ENCODE assay signal across 16 mouse cellular contexts in the genomic region with DNA sequence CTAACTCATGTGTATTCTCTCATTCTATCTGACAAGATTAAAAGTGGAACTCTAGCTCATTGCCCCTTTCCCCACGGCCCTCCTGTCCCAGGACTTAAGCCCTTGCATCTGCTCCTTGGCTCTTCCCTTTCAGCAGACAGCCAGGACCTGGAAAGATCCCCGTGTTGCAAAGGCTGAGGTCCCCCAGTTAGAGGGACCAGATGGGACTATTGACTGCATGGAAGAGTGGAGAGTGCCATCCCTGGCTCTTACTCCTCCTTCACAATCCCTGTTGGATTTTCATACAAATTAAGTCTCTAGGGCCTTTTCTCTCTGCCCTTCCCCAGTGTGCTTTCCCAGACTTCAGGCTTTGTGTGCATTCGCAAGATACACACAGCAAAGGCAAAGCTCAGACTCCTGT.
DNase-seq lines count a peak whose midpoint lies in the region; ATAC-seq and TF ChIP-seq lines count a peak whose summit lies in the region.
"Had no signal": no experiment of that assay in that cellular context is flagged by ENCODE, and none has a peak within 500 bp of the region (broad histone marks: within the 10 kb centered on the region; RNA-seq: fewer than 3 reads in every experiment).

No protein-coding gene starts in this region.

- no peak overlapping the region for H3K4me2 ChIP-seq in forebrain, postnatal 0 days (ENCODE audit: low read depth)
- H3K4me2 ChIP-seq: embryonic facial prominence, embryonic 13.5 days; heart, embryonic 12.5 days; liver, embryonic 11.5 days; lung, embryonic 14.5 days had no signal

- TF ChIP-seq CTCF in forebrain, postnatal 0 days (IDR thresholded peaks at IDR 0.05; ENCODE audit: low read depth): no peak

- 0 out of 2 replicates have a peak overlapping the region, but pooled peaks have one; percentile 18 for H3K9ac ChIP-seq in forebrain, postnatal 0 days
- H3K9ac ChIP-seq: embryonic facial prominence, embryonic 13.5 days; heart, embryonic 12.5 days; lung, embryonic 14.5 days had no signal

- intact Hi-C loops in left cerebral cortex, postnatal 4 days (cut with DNase I): no loop called here

- 27% methylated on average over 3 of the region's 3 CpGs for WGBS in forebrain, postnatal 0 days
- WGBS in midbrain, embryonic 10.5 days: 4% methylated on average over 3 of the region's 3 CpGs

- H3K4me1 ChIP-seq in forebrain, postnatal 0 days (ENCODE audit: insufficient read depth): peaks cover 12% of the 10 kb centered on the region; the same call in 1 of the 2 replicates
- H3K4me1 ChIP-seq in midbrain, embryonic 10.5 days: peaks cover 63% of the 10 kb centered on the region
- H3K4me1 ChIP-seq: heart, embryonic 12.5 days had no signal

- ATAC-seq in forebrain, postnatal 0 days: peak; percentile 69

- no peaks in the 10 kb centered on the region for H3K9me3 ChIP-seq in forebrain, postnatal 0 days (ENCODE audit: low read length)
- H3K9me3 ChIP-seq in midbrain, embryonic 10.5 days (replicated peaks): no peaks in the 10 kb centered on the region
- H3K9me3 ChIP-seq: embryonic facial prominence, embryonic 13.5 days; heart, embryonic 12.5 days had no signal

- H3K27ac ChIP-seq in forebrain, postnatal 0 days (ENCODE audit: low read depth, low read length): no peak overlapping the region
- H3K27ac ChIP-seq in midbrain, embryonic 10.5 days (replicated peaks): peak overlapping the region; percentile 74
- H3K27ac ChIP-seq: embryonic facial prominence, embryonic 13.5 days; stomach, postnatal 0 days had no signal

- no peaks in the 10 kb centered on the region for H3K27me3 ChIP-seq in forebrain, postnatal 0 days (ENCODE audit: insufficient read depth, low read length)
- peaks cover 72% of the 10 kb centered on the region for H3K27me3 ChIP-seq in midbrain, embryonic 10.5 days (ENCODE audit: low read depth, poor library complexity, severe bottlenecking)
- H3K27me3 ChIP-seq: embryonic facial prominence, embryonic 13.5 days; heart, embryonic 12.5 days had no signal

- no peak overlapping the region for H3K4me3 ChIP-seq in forebrain, postnatal 0 days (ENCODE audit: low read depth, low read length)
- peak overlapping the region; percentile 5; the same call in 1 of the 2 replicates for H3K4me3 ChIP-seq in midbrain, embryonic 10.5 days
- H3K4me3 ChIP-seq: embryonic facial prominence, embryonic 13.5 days; heart, embryonic 12.5 days had no signal

- no peaks in the 10 kb centered on the region for H3K36me3 ChIP-seq in forebrain, postnatal 0 days (ENCODE audit: insufficient read depth)
- H3K36me3 ChIP-seq in midbrain, embryonic 10.5 days: no peaks in the 10 kb centered on the region
- H3K36me3 ChIP-seq: embryonic facial prominence, embryonic 13.5 days; heart, embryonic 12.5 days had no signal

- DNase-seq in left cerebral cortex, postnatal 4 days: peak; percentile 52
- no peak for DNase-seq in left cerebral cortex, adult 8-10 months (ENCODE audit: low spot score in 2 of 2)
- no peak for DNase-seq in forebrain, postnatal 0 days
- no peak for DNase-seq in midbrain, embryonic 10.5 days (ENCODE audit: low spot score)
- peak; percentile 39 for DNase-seq in retina, embryonic 14.5 days (ENCODE audit: low spot score)
- DNase-seq in MN1 (ENCODE audit: low spot score): no peak
- DNase-seq in urinary bladder, adult 2 months (ENCODE audit: low spot score): no peak
- no peak for DNase-seq in thymus, adult 18-20 months
- DNase-seq: B cell, adult 2 months; cerebellum, adult 11-12 months; gastrocnemius, postnatal 25 days had no signal

Comparison
In these comparisons a context has a peak if more than half of its experiments do, and no peak if none do; other contexts are left out.
1. DNase-seq: peak in left cerebral cortex, postnatal 4 days (single experiment) and retina, embryonic 14.5 days (single experiment); none in left cerebral cortex, adult 8-10 months (0 of 2), forebrain, postnatal 0 days (single experiment), midbrain, embryonic 10.5 days (single experiment), MN1 (single experiment), urinary bladder, adult 2 months (single experiment) and thymus, adult 18-20 months (0 of 2).